8 mouse cellular contexts compared by ENCODE assay signal in genomic region chr7:120124844-120125243, GRCm38 (mm10). TPM values are rescaled to one million over a fixed set of nuclear protein-coding genes. Genes with fewer than 3 reads are reported as not detected.
DNase-seq lines count a peak whose midpoint lies in the region; ATAC-seq and TF ChIP-seq lines count a peak whose summit lies in the region.

No protein-coding gene starts in this region.

- TF ChIP-seq POLR2A in cerebellum, adult 2 months (IDR thresholded peaks at IDR 0.05; ENCODE audit: borderline replicate concordance, insufficient read depth, low read length) = no peak

- no peaks in the 10 kb centered on the region for H3K27me3 ChIP-seq in cerebellum, adult 2 months (ENCODE audit: control insufficient read depth, insufficient read depth, low read length)
- H3K27me3 ChIP-seq in hindbrain, embryonic 10.5 days (ENCODE audit: insufficient read depth, poor library complexity, severe bottlenecking) = no peaks in the 10 kb centered on the region
- no peaks in the 10 kb centered on the region for H3K27me3 ChIP-seq in lung, embryonic 14.5 days (ENCODE audit: insufficient read depth, low read length)

- H3K9ac ChIP-seq in lung, embryonic 14.5 days = no peak overlapping the region

- peaks cover 13% of the 10 kb centered on the region for H3K36me3 ChIP-seq in hindbrain, embryonic 10.5 days
- peaks cover 10% of the 10 kb centered on the region; the same call in 1 of the 2 replicates for H3K36me3 ChIP-seq in lung, embryonic 14.5 days (ENCODE audit: insufficient read depth)

- no peak overlapping the region for H3K4me2 ChIP-seq in lung, embryonic 14.5 days

- H3K27ac ChIP-seq in cerebellum, adult 2 months (ENCODE audit: insufficient read depth, low read length) = no peak overlapping the region
- peak overlapping the region; percentile 62 for H3K27ac ChIP-seq in hindbrain, embryonic 10.5 days
- H3K27ac ChIP-seq in lung, embryonic 14.5 days (ENCODE audit: low read depth) = 0 out of 2 replicates have a peak overlapping the region, but pooled peaks have one; percentile 19

- DNase-seq in MN1 (ENCODE audit: low spot score) = peak; percentile 83
- peak; percentile 66 to 67 for DNase-seq in cerebellum, adult 2 months
- peak; percentile 75 for DNase-seq in hindbrain, embryonic 10.5 days (ENCODE audit: low spot score)
- DNase-seq in layer of hippocampus, adult 9-10 months (ENCODE audit: low spot score) = peak; percentile 83
- peak; percentile 91 for DNase-seq in lung, embryonic 14.5 days
- DNase-seq in ovary, postnatal 14 days (ENCODE audit: low spot score) = peak; percentile 60
- DNase-seq in urinary bladder, postnatal 25 days (ENCODE audit: low spot score) = peak; percentile 54

- H3K4me3 ChIP-seq in cerebellum, adult 2 months (replicated peaks; ENCODE audit: insufficient read depth, low read depth, low read length) = no peak overlapping the region
- no peak overlapping the region for H3K4me3 ChIP-seq in hindbrain, embryonic 10.5 days
- no peak overlapping the region for H3K4me3 ChIP-seq in lung, embryonic 14.5 days (ENCODE audit: low read depth, low read length)

- 4% methylated on average over 3 of the region's 3 CpGs for WGBS in cerebellum, adult 2 months
- 4% methylated on average over 3 of the region's 3 CpGs for WGBS in hindbrain, embryonic 10.5 days
- 4% methylated on average over 3 of the region's 3 CpGs for WGBS in lung, embryonic 14.5 days

- ATAC-seq in frontal cortex, adult (ENCODE audit: low TSS enrichment) = peak; percentile 96
- ATAC-seq in lung, embryonic 14.5 days (ENCODE audit: insufficient read depth) = peak; percentile 93

- TF ChIP-seq CTCF in cerebellum, adult 2 months (IDR thresholded peaks at IDR 0.05; ENCODE audit: borderline replicate concordance, insufficient read depth, low read depth, low read length) = peak; percentile 84
- peak; percentile 91 for TF ChIP-seq CTCF in lung, embryonic 14.5 days (IDR thresholded peaks at IDR 0.05; ENCODE audit: low read depth)

- H3K4me1 ChIP-seq in cerebellum, adult 2 months (ENCODE audit: control insufficient read depth, insufficient read depth, low read length) = 0 out of 2 replicates have a peak, but pooled peaks cover 3% of the 10 kb centered on the region
- H3K4me1 ChIP-seq in hindbrain, embryonic 10.5 days (replicated peaks) = peaks cover 24% of the 10 kb centered on the region
- H3K4me1 ChIP-seq in lung, embryonic 14.5 days (ENCODE audit: insufficient read depth) = peaks cover 3% of the 10 kb centered on the region

- no peaks in the 10 kb centered on the region for H3K9me3 ChIP-seq in hindbrain, embryonic 10.5 days
- H3K9me3 ChIP-seq in lung, embryonic 14.5 days (ENCODE audit: low read depth, low read length) = no peaks in the 10 kb centered on the region

RNA-seq across cellular contexts. Expression of gene Zp2, which starts 20.2 kb away (rescaled TPM):
- polyA plus RNA-seq in cerebellum, adult 2 months (2012; rRNA removed) = not detected in 2 replicates
- 0.11 TPM in 1 of 2 replicates, not detected in the other for polyA plus RNA-seq in hindbrain, embryonic 10.5 days (2016; fragmentation: Nextera tagmentation; extraction: Ambion mirVana)
- not detected in 2 replicates for polyA plus RNA-seq in lung, embryonic 14.5 days (2014; fragmentation: Nextera tagmentation; extraction: Ambion mirVana)

RNA-seq across cellular contexts. Expression of gene Tmem159, which starts 22.7 kb away (rescaled TPM):
- 10.9 TPM in 2 replicates for polyA plus RNA-seq in cerebellum, adult 2 months (2012; rRNA removed)
- 25.1 and 27.3 TPM in 2 replicates for polyA plus RNA-seq in hindbrain, embryonic 10.5 days (2016; fragmentation: Nextera tagmentation; extraction: Ambion mirVana)
- 33.5 and 36.1 TPM in 2 replicates for polyA plus RNA-seq in lung, embryonic 14.5 days (2014; fragmentation: Nextera tagmentation; extraction: Ambion mirVana)

RNA-seq across cellular contexts. Expression of gene Dnah3, which starts 29.8 kb away (rescaled TPM):
- 0.20 and 0.35 TPM in 2 replicates for polyA plus RNA-seq in cerebellum, adult 2 months (2012; rRNA removed)
- polyA plus RNA-seq in hindbrain, embryonic 10.5 days (2016; fragmentation: Nextera tagmentation; extraction: Ambion mirVana) = 0.24 TPM in 1 of 2 replicates, not detected in the other
- polyA plus RNA-seq in lung, embryonic 14.5 days (2014; fragmentation: Nextera tagmentation; extraction: Ambion mirVana) = 0.05 TPM in 1 of 2 replicates, not detected in the other

RNA-seq across cellular contexts. Expression of gene Anks4b, which starts 48.8 kb away (rescaled TPM):
- not detected in 2 replicates for polyA plus RNA-seq in cerebellum, adult 2 months (2012; rRNA removed)
- polyA plus RNA-seq in hindbrain, embryonic 10.5 days (2016; fragmentation: Nextera tagmentation; extraction: Ambion mirVana) = 0.05 and 0.12 TPM in 2 replicates
- not detected in 2 replicates for polyA plus RNA-seq in lung, embryonic 14.5 days (2014; fragmentation: Nextera tagmentation; extraction: Ambion mirVana)
